Mouse (Mus musculus) bone marrow, adult 2 months (tissue): ENCODE data around the gene Nle1.

Experiments
- CTCF ChIP-seq: fragments of 200-500 bp; IDR thresholded peaks from 2 replicates; pipeline ENCODE4 v1.5.1; 2011; ENCODE audit warnings: low read length, control low read depth; ENCODE audit not compliant: control insufficient read depth, insufficient read depth
- POLR2A ChIP-seq: fragments of 200-500 bp; IDR thresholded peaks from 2 replicates; pipeline ENCODE4 v1.6.1; 2011; ENCODE audit warnings: low read depth, mild to moderate bottlenecking, control low read depth, low read length, borderline replicate concordance; ENCODE audit not compliant: control insufficient read depth

GRCm38 (mm10) chr11:82877726-82878344 lies 30.4 kb downstream of the Nle1 start:
- TF ChIP-seq CTCF (no peak), POLR2A (no peak)
